Mouse (Mus musculus): ENCODE measurements at regions not wholly inside any gene's neighbourhood (a gene's known extent, or its start where the extent isn't known, plus 50 kb on each side); places are given as distances from the start of the nearest gene placed in this dataset.

DNA sequence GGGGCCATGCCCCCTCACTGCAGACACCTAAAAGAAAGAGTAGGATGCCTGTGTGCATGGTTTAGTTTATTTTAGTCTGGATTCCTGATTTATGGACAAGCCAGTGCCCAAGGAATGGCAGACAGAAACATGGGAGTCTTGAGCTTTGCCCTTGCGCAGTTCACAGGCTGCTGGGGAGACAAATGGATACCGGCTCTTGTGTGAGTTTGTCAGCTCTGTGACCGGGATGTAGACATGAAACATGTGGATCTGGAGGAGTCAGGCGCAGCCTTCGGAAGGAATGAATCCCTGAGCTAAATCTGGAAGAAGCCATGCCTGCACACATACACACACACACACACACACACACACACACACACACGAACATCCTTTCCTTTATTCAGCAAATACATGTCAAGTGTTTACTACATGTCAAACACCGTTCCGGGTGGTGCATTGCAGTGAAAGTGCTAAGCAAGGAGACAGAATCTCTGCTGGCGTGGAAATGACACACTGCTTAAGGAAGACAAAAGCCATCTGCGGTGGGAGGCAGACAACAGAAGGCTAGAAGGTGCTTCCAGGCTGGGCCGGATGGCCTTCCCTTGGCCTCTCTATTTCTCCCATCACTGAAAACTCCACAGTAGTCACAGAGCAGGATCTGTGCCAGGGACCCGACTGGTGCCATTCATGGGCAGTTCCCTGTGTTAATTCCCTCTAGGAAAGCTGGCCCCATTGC is 144.0 kb downstream of the Kit start:
- no peak overlapping the region for H3K4me3 ChIP-seq (ENCODE audit: inconsistent target)
- no peaks in the 10 kb centered on the region for H3K79me2 ChIP-seq (ENCODE audit: inconsistent target)
- H3K36me3 ChIP-seq (ENCODE audit: inconsistent target) = no peaks in the 10 kb centered on the region
- WGBS (ENCODE audit: missing documents) = 96% methylated on average over 12 of the region's 12 CpGs
- H3K27ac ChIP-seq = no peak overlapping the region
